Mouse (Mus musculus) forebrain, embryonic 15.5 days (tissue): ENCODE results near the gene Rnf11. TPM values are rescaled to one million over a fixed set of nuclear protein-coding genes. Genes with fewer than 3 reads are reported as not detected.

Source experiments
- ATAC-seq: fragments of 200-750 bp; cut with Nextera tagmentation; replicated peaks from 2 replicates; pipeline ENCODE4 v1.8.0; 2017; ENCODE audit warnings: mild to moderate bottlenecking, moderate TSS enrichment, moderate library complexity
- H3K27ac ChIP-seq: fragments of 300-500 bp; sonication (generic); replicated peaks from 2 replicates; pipeline ENCODE4 v1.5.1; 2015; ENCODE audit warnings: mild to moderate bottlenecking, inconsistent platforms
- H3K27me3 ChIP-seq: fragments of 300-500 bp; sonication (generic); 2 replicates; pipeline ENCODE4 v1.6.1; 2015; ENCODE audit warnings: inconsistent platforms
- H3K36me3 ChIP-seq: fragments of 300-500 bp; sonication (generic); 2 replicates; pipeline ENCODE4 v1.6.1; 2015; ENCODE audit warnings: mild to moderate bottlenecking, inconsistent platforms
- H3K4me1 ChIP-seq: fragments of 300-500 bp; sonication (generic); 2 replicates; pipeline ENCODE4 v1.6.1; 2015; ENCODE audit warnings: inconsistent platforms
- H3K4me2 ChIP-seq: fragments of 300-500 bp; sonication (generic); replicated peaks from 2 replicates; pipeline ENCODE4 v1.6.1; 2015; ENCODE audit warnings: mild to moderate bottlenecking, inconsistent platforms
- H3K4me3 ChIP-seq: fragments of 300-500 bp; sonication (generic); 2 replicates; pipeline ENCODE4 v1.5.1; 2015; ENCODE audit warnings: mild to moderate bottlenecking, inconsistent platforms
- H3K9ac ChIP-seq: fragments of 300-500 bp; sonication (generic); replicated peaks from 2 replicates; pipeline ENCODE4 v1.6.1; 2015; ENCODE audit warnings: mild to moderate bottlenecking, inconsistent platforms
- H3K9me3 ChIP-seq: fragments of 300-500 bp; sonication (generic); 2 replicates; pipeline ENCODE4 v1.6.1; 2016; ENCODE audit warnings: inconsistent platforms
- WGBS: fragments of 180-500 bp; shearing (Covaris S2); methylation state at CpG from one replicate; pipeline ENCODE4 v1.1.7; 2015; ENCODE audit warnings: mixed read lengths; 5-methylcytosine and 5-hydroxymethylcytosine counted together
- polyA plus RNA-seq: library from polyadenylated mRNA; unstranded; fragments of >200 nt; fragmentation: Nextera tagmentation; extraction: Ambion mirVana; gene quantifications from 2 replicates; pipeline ENCODE4 v1.2.1, GENCODE M21; 2015

Gene Rnf11
- polyA plus RNA-seq, 1 experiment from 2014 or later, result 62.6 TPM

- H3K27ac ChIP-seq, result no peak overlapping the region
- no peaks in the 10 kb centered on the region for H3K9me3 ChIP-seq
- no peak overlapping the region for H3K9ac ChIP-seq
- WGBS, result 88% methylated on average over 7 of the region's 7 CpGs
- no peaks in the 10 kb centered on the region for H3K4me1 ChIP-seq
- no peak overlapping the region for H3K4me2 ChIP-seq
- ATAC-seq, result no peak
- H3K36me3 ChIP-seq, result no peaks in the 10 kb centered on the region
- no peaks in the 10 kb centered on the region for H3K27me3 ChIP-seq
- H3K4me3 ChIP-seq, result no peak overlapping the region
Observed at GRCm38 (mm10) chr4:109442126-109442525, 42.4 kb downstream of the Rnf11 start.

GRCm38 (mm10) chr4:109441000-109441399 lies 43.5 kb downstream of the Rnf11 start:
- H3K9ac ChIP-seq, result no peak overlapping the region
- H3K36me3 ChIP-seq, result no peaks in the 10 kb centered on the region
- no peak overlapping the region for H3K4me3 ChIP-seq
- no peak for ATAC-seq
- no peak overlapping the region for H3K27ac ChIP-seq
- no peaks in the 10 kb centered on the region for H3K4me1 ChIP-seq
- no peak overlapping the region for H3K4me2 ChIP-seq
- H3K9me3 ChIP-seq, result no peaks in the 10 kb centered on the region
- H3K27me3 ChIP-seq, result no peaks in the 10 kb centered on the region
- WGBS, result 81% methylated on average over 3 of the region's 3 CpGs

GRCm38 (mm10) chr4:109440381-109440780 lies 44.1 kb downstream of the Rnf11 start:
- Histone ChIP-seq H3K4me3 (no peak overlapping the region), H3K9ac (no peak overlapping the region), H3K4me1 (no peaks in the 10 kb centered on the region), H3K9me3 (no peaks in the 10 kb centered on the region), H3K27me3 (no peaks in the 10 kb centered on the region), H3K4me2 (no peak overlapping the region), H3K27ac (no peak overlapping the region), H3K36me3 (no peaks in the 10 kb centered on the region)
- no peak for ATAC-seq
- 90% methylated on average over 5 of the region's 5 CpGs for WGBS

GRCm38 (mm10) chr4:109439825-109440248 lies 44.7 kb downstream of the Rnf11 start:
- no peaks in the 10 kb centered on the region for H3K9me3 ChIP-seq

GRCm38 (mm10) chr4:109439101-109439500 lies 45.4 kb downstream of the Rnf11 start:
- no peak overlapping the region for H3K27ac ChIP-seq
- no peaks in the 10 kb centered on the region for H3K36me3 ChIP-seq
- no peaks in the 10 kb centered on the region for H3K27me3 ChIP-seq
- H3K9me3 ChIP-seq, result no peaks in the 10 kb centered on the region
- WGBS, result 76% methylated on average over 8 of the region's 8 CpGs
- H3K4me3 ChIP-seq, result no peak overlapping the region
- H3K9ac ChIP-seq, result no peak overlapping the region
- H3K4me2 ChIP-seq, result no peak overlapping the region
- H3K4me1 ChIP-seq, result no peaks in the 10 kb centered on the region
- no peak for ATAC-seq

More at GRCm38 (mm10) chr4:109439825-109440248, 44.7 kb downstream of the Rnf11 start:
- no peak overlapping the region for H3K9ac ChIP-seq
- no peak overlapping the region for H3K4me2 ChIP-seq
- no peaks in the 10 kb centered on the region for H3K4me1 ChIP-seq
- H3K4me3 ChIP-seq, result no peak overlapping the region
- no peaks in the 10 kb centered on the region for H3K36me3 ChIP-seq
- no peaks in the 10 kb centered on the region for H3K27me3 ChIP-seq
- H3K27ac ChIP-seq, result no peak overlapping the region
- no peak for ATAC-seq
- 77% methylated on average over 3 of the region's 3 CpGs for WGBS

- Histone ChIP-seq H3K27me3 (no peaks in the 10 kb centered on the region), H3K36me3 (no peaks in the 10 kb centered on the region), H3K4me1 (no peaks in the 10 kb centered on the region), H3K4me2 (no peak overlapping the region), H3K9me3 (no peaks in the 10 kb centered on the region), H3K9ac (no peak overlapping the region), H3K4me3 (no peak overlapping the region), H3K27ac (no peak overlapping the region)
- ATAC-seq, result peak; percentile 56
- 53% methylated on average over 9 of the region's 9 CpGs for WGBS
Observed at GRCm38 (mm10) chr4:109437913-109438878, 46.3 kb downstream of the Rnf11 start.

GRCm38 (mm10) chr4:109434256-109434655 lies 50.3 kb downstream of the Rnf11 start:
- Histone ChIP-seq H3K4me1 (no peaks in the 10 kb centered on the region), H3K9me3 (no peaks in the 10 kb centered on the region), H3K9ac (no peak overlapping the region), H3K36me3 (no peaks in the 10 kb centered on the region), H3K4me2 (no peak overlapping the region), H3K4me3 (no peak overlapping the region), H3K27me3 (no peaks in the 10 kb centered on the region), H3K27ac (no peak overlapping the region)
- ATAC-seq, result no peak
- WGBS, result 93% methylated on average over 1 of the region's 1 CpGs

GRCm38 (mm10) chr4:109433641-109434040 lies 50.9 kb downstream of the Rnf11 start:
- ATAC-seq, result no peak
- H3K4me2 ChIP-seq, result no peak overlapping the region
- no peak overlapping the region for H3K4me3 ChIP-seq
- H3K4me1 ChIP-seq, result no peaks in the 10 kb centered on the region
- H3K27ac ChIP-seq, result no peak overlapping the region
- no peak overlapping the region for H3K9ac ChIP-seq
- 85% methylated on average over 6 of the region's 6 CpGs for WGBS
- no peaks in the 10 kb centered on the region for H3K27me3 ChIP-seq
- H3K36me3 ChIP-seq, result no peaks in the 10 kb centered on the region
- no peaks in the 10 kb centered on the region for H3K9me3 ChIP-seq

- Histone ChIP-seq H3K27me3 (no peaks in the 10 kb centered on the region), H3K9me3 (no peaks in the 10 kb centered on the region), H3K27ac (no peak overlapping the region), H3K4me1 (no peaks in the 10 kb centered on the region), H3K4me2 (no peak overlapping the region), H3K9ac (no peak overlapping the region), H3K36me3 (no peaks in the 10 kb centered on the region), H3K4me3 (no peak overlapping the region)
- 80% methylated on average over 16 of the region's 16 CpGs for WGBS
- no peak for ATAC-seq
Observed at GRCm38 (mm10) chr4:109432668-109433375, 51.7 kb downstream of the Rnf11 start.

GRCm38 (mm10) chr4:109430854-109431253 lies 53.7 kb downstream of the Rnf11 start:
- no peaks in the 10 kb centered on the region for H3K27me3 ChIP-seq
- H3K4me2 ChIP-seq, result no peak overlapping the region
- 59% methylated on average over 13 of the region's 13 CpGs for WGBS
- H3K27ac ChIP-seq, result no peak overlapping the region
- ATAC-seq, result peak; percentile 38; the same call in 1 of the 2 replicates
- H3K36me3 ChIP-seq, result no peaks in the 10 kb centered on the region
- H3K9ac ChIP-seq, result no peak overlapping the region
- no peaks in the 10 kb centered on the region for H3K9me3 ChIP-seq
- H3K4me1 ChIP-seq, result no peaks in the 10 kb centered on the region
- no peak overlapping the region for H3K4me3 ChIP-seq

- ATAC-seq, result no peak
- H3K36me3 ChIP-seq, result no peaks in the 10 kb centered on the region
- H3K4me3 ChIP-seq, result no peak overlapping the region
- no peaks in the 10 kb centered on the region for H3K27me3 ChIP-seq
- 90% methylated on average over 7 of the region's 7 CpGs for whole genome bisulfite sequencing
- H3K9me3 ChIP-seq, result no peaks in the 10 kb centered on the region
- H3K27ac ChIP-seq, result no peak overlapping the region
- no peak overlapping the region for H3K9ac ChIP-seq
- no peak overlapping the region for H3K4me2 ChIP-seq
- no peaks in the 10 kb centered on the region for H3K4me1 ChIP-seq
Observed at GRCm38 (mm10) chr4:109430250-109430649, 54.3 kb downstream of the Rnf11 start.

GRCm38 (mm10) chr4:109427058-109427457 lies 57.5 kb downstream of the Rnf11 start:
- Histone ChIP-seq H3K4me3 (no peak overlapping the region), H3K9me3 (no peaks in the 10 kb centered on the region), H3K9ac (no peak overlapping the region), H3K4me2 (no peak overlapping the region), H3K27ac (no peak overlapping the region), H3K27me3 (no peaks in the 10 kb centered on the region), H3K36me3 (no peaks in the 10 kb centered on the region), H3K4me1 (no peaks in the 10 kb centered on the region)
- ATAC-seq, result no peak
- WGBS, result 67% methylated on average over 1 of the region's 1 CpGs
